ENCODE assay signal across 20 mouse cellular contexts in genomic region chr5:66393767-66394446, GRCm38 (mm10).
DNase-seq lines count a peak whose midpoint lies in the region; ATAC-seq and TF ChIP-seq lines count a peak whose summit lies in the region.
"Had no signal": no experiment of that assay in that cellular context is flagged by ENCODE, and none has a peak within 500 bp of the region (broad histone marks: within the 10 kb centered on the region; RNA-seq: fewer than 3 reads in every experiment).

No protein-coding gene starts in this region.

- no peak overlapping the region for H3K4me3 ChIP-seq in cerebellum, adult 2 months (replicated peaks; ENCODE audit: insufficient read depth, low read depth, low read length)
- H3K4me3 ChIP-seq: embryonic facial prominence, embryonic 13.5 days; limb, embryonic 15.5 days; liver, embryonic 15.5 days; megakaryocyte, embryonic 14.5 days had no signal

- TF ChIP-seq CTCF in cerebellum, adult 2 months (IDR thresholded peaks at IDR 0.05; ENCODE audit: borderline replicate concordance, insufficient read depth, low read depth, low read length) = no peak

- WGBS in cerebellum, adult 2 months = 45% methylated on average over 10 of the region's 10 CpGs

- no peaks in the 10 kb centered on the region for H3K27me3 ChIP-seq in cerebellum, adult 2 months (ENCODE audit: control insufficient read depth, insufficient read depth, low read length)
- H3K27me3 ChIP-seq: embryonic facial prominence, embryonic 13.5 days; limb, embryonic 15.5 days; liver, embryonic 15.5 days had no signal

- no peak for DNase-seq in frontal cortex, postnatal 25 days (ENCODE audit: low spot score in 2 of 2)
- DNase-seq in brain, adult 2 months (ENCODE audit: low read depth, low spot score) = peak; percentile 71
- peak; percentile 47 to 78 for DNase-seq in cerebellum, adult 2 months
- peak; percentile 38 to 50 for DNase-seq in cerebellum, postnatal 36 days
- DNase-seq in right cerebral cortex, postnatal 10 days (ENCODE audit: low spot score in 2 of 2) = no peak
- DNase-seq in c-Kit-positive CD71-positive TER-119-positive erythroid progenitor cells, embryonic 14.5 days (ENCODE audit: low spot score) = no peak
- DNase-seq: adrenal gland, postnatal 10 days; heart, postnatal 10 days; lung, postnatal 14 days; right cerebral cortex, postnatal 4 days had no signal

- peak; percentile 68 for ATAC-seq in frontal cortex, adult (ENCODE audit: low TSS enrichment)
- ATAC-seq in monocyte, adult 5-6 weeks (replicated peaks; ENCODE audit: insufficient number of reproducible peaks, low FRiP score, low TSS enrichment, poor library complexity, severe bottlenecking) = no peak
- ATAC-seq: activated CD4-positive, CD25-positive, alpha-beta regulatory T cell, adult 4 months; intestine, postnatal 0 days; midbrain, embryonic 16.5 days had no signal

- TF ChIP-seq POLR2A in cerebellum, adult 2 months (IDR thresholded peaks at IDR 0.05; ENCODE audit: borderline replicate concordance, insufficient read depth, low read length) = no peak

- H3K4me1 ChIP-seq in cerebellum, adult 2 months (ENCODE audit: control insufficient read depth, insufficient read depth, low read length) = peaks cover 5% of the 10 kb centered on the region
- H3K4me1 ChIP-seq: liver, embryonic 15.5 days; megakaryocyte, embryonic 14.5 days had no signal

- no peak overlapping the region for H3K27ac ChIP-seq in cerebellum, adult 2 months (ENCODE audit: insufficient read depth, low read length)
- H3K27ac ChIP-seq: embryonic facial prominence, embryonic 13.5 days; hindbrain, embryonic 14.5 days; limb, embryonic 15.5 days; liver, embryonic 15.5 days had no signal

Comparison
In these comparisons a context has a peak if more than half of its experiments do, and no peak if none do; other contexts are left out.
1. DNase-seq: peak in brain, adult 2 months (single experiment), cerebellum, adult 2 months (2 of 2) and cerebellum, postnatal 36 days (2 of 2); none in frontal cortex, postnatal 25 days (0 of 2), right cerebral cortex, postnatal 10 days (0 of 2) and c-Kit-positive CD71-positive TER-119-positive erythroid progenitor cells, embryonic 14.5 days (single experiment).